Mouse (Mus musculus): ENCODE data around the gene Khnyn.

- TF ChIP-seq TAL1 (IDR thresholded peaks at IDR 0.05; ENCODE audit: low read length) (no peak), GATA1 (IDR thresholded peaks at IDR 0.05; ENCODE audit: low read length) (no peak)
These were observed 2.5 kb upstream of the Khnyn start for GRCm38 (mm10) chr14:55882171-55882641.

All from erythroblast, embryonic 14.5 days (primary cell).